Mouse (Mus musculus) kidney, embryonic 16.5 days (tissue): ENCODE results near the gene Gnat1. TPM values are rescaled to one million over a fixed set of nuclear protein-coding genes. Genes with fewer than 3 reads are reported as not detected.

ENCODE experiments used
- ATAC-seq: fragments of 200-750 bp; cut with Nextera tagmentation; 2 replicates; pipeline ENCODE4 v1.8.0; 2017; ENCODE audit warnings: moderate TSS enrichment; ENCODE audit not compliant: low FRiP score, low TSS enrichment
- H3K27ac ChIP-seq: fragments of 300-500 bp; sonication (generic); 2 replicates; pipeline ENCODE4 v1.5.1; 2014; ENCODE audit warnings: low read length
- H3K27me3 ChIP-seq: fragments of 300-500 bp; sonication (generic); 2 replicates; pipeline ENCODE4 v1.6.1; 2014; ENCODE audit warnings: low read length, control low read depth, mixed read lengths; ENCODE audit not compliant: insufficient read depth
- H3K36me3 ChIP-seq: fragments of 300-500 bp; sonication (generic); 2 replicates; pipeline ENCODE4 v1.6.1; 2014; ENCODE audit warnings: low read length, control low read depth, mixed read lengths; ENCODE audit not compliant: insufficient read depth
- H3K4me1 ChIP-seq: fragments of 300-500 bp; sonication (generic); 2 replicates; pipeline ENCODE4 v1.6.1; 2014; ENCODE audit warnings: low read length, control low read depth, mixed read lengths; ENCODE audit not compliant: insufficient read depth
- H3K4me2 ChIP-seq: fragments of 300-500 bp; sonication (generic); replicated peaks from 2 replicates; pipeline ENCODE4 v1.6.1; 2014; ENCODE audit warnings: low read depth, low read length
- H3K4me3 ChIP-seq: fragments of 300-500 bp; sonication (generic); 2 replicates; pipeline ENCODE4 v1.5.1; 2014; ENCODE audit warnings: mild to moderate bottlenecking, low read length
- H3K9ac ChIP-seq: fragments of 300-500 bp; sonication (generic); replicated peaks from 2 replicates; pipeline ENCODE4 v1.6.1; 2014; ENCODE audit warnings: low read length
- H3K9me3 ChIP-seq: fragments of 300-500 bp; sonication (generic); 2 replicates; pipeline ENCODE4 v1.6.1; 2016; ENCODE audit warnings: low read length, control low read depth
- WGBS: fragments of 180-500 bp; shearing (Covaris S2); extraction: QIAGEN DNeasy Blood & Tissue Kit; methylation state at CpG from one replicate; pipeline ENCODE4 v1.1.7; 2014; 5-methylcytosine and 5-hydroxymethylcytosine counted together
- polyA plus RNA-seq: library from polyadenylated mRNA; unstranded; fragments of >200 nt; fragmentation: Nextera tagmentation; extraction: Ambion mirVana; gene quantifications from 2 replicates; pipeline ENCODE4 v1.2.1, GENCODE M21; 2015

Gnat1 gene
- polyA plus RNA-seq, 1 experiment from 2014 or later = 2.8 TPM

DNA sequence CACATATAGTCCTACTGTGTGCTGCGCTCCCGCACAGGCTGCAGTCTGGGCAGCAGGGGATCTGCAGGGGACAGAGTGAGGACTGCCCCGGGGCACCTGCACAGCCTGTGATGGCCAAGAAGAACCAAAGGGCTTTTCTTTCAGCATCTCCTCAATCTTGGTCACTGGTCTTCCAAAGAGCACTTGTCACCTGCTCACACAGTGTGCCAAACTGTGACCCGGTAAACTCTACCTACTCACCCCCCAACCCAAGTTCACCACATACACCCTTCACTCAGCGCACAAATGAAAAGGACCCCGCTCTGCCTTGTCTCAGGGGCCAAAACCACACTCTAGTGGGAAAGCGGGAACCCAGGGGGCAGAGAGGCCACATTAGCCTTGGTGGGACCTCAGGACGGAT is 47.7 kb downstream of the Gnat1 start:
- WGBS = 91% methylated on average over 8 of the region's 8 CpGs
- Histone ChIP-seq H3K4me2 (peak overlapping the region; percentile 98), H3K4me3 (peak overlapping the region; percentile 94), H3K27me3 (no peaks in the 10 kb centered on the region), H3K36me3 (0 out of 2 replicates have a peak, but pooled peaks cover 8% of the 10 kb centered on the region), H3K4me1 (peaks cover 74% of the 10 kb centered on the region), H3K9ac (peak overlapping the region; percentile 94), H3K9me3 (no peaks in the 10 kb centered on the region), H3K27ac (peak overlapping the region; percentile 94)
- no peak for ATAC-seq

DNA sequence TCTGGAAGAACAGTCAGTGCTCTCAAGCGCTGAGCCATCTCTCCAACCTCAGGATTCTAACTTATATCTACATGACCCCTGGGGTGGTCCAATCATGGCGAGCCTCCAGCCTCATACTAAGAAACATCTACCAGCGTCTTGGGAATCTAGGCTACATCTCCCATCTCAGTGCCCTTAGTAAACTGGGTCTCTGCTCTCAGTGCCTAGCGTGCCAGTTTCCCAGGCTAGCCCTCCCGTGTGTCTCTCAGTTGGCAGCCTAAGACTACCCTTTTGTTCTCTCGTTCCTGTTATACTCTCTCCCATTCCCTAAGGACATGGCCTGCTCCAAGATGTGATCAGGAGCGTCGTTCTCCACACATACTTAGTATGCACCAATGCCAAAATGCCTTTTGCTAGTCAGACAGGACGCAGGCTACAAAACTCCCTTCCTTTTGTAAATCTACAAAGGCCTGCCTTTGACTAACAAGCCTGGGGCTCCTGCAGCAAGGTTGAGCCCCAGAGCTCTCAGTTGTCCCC is 48.1 kb downstream of the Gnat1 start:
- H3K4me1 ChIP-seq = peaks cover 79% of the 10 kb centered on the region
- 70% methylated on average over 9 of the region's 9 CpGs for WGBS
- H3K27me3 ChIP-seq = no peaks in the 10 kb centered on the region
- H3K4me2 ChIP-seq = peak overlapping the region; percentile 98; the same call in 1 of the 2 replicates
- 0 out of 2 replicates have a peak, but pooled peaks cover 8% of the 10 kb centered on the region for H3K36me3 ChIP-seq
- ATAC-seq = no peak
- peak overlapping the region; percentile 94 for H3K27ac ChIP-seq
- H3K9me3 ChIP-seq = no peaks in the 10 kb centered on the region
- 0 out of 2 replicates have a peak overlapping the region, but pooled peaks have one; percentile 94 for H3K4me3 ChIP-seq
- H3K9ac ChIP-seq = peak overlapping the region; percentile 94

- H3K9ac ChIP-seq = peak overlapping the region; percentile 55
- 8% methylated on average over 4 of the region's 4 CpGs for WGBS
- no peak for ATAC-seq
- no peaks in the 10 kb centered on the region for H3K27me3 ChIP-seq
- H3K4me2 ChIP-seq = peak overlapping the region; percentile 30
- 0 out of 2 replicates have a peak, but pooled peaks cover 8% of the 10 kb centered on the region for H3K36me3 ChIP-seq
- peak overlapping the region; percentile 94 for H3K27ac ChIP-seq
- peaks cover 75% of the 10 kb centered on the region for H3K4me1 ChIP-seq
- H3K9me3 ChIP-seq = no peaks in the 10 kb centered on the region
- no peak overlapping the region for H3K4me3 ChIP-seq
Measured at GRCm38 (mm10) chr9:107630576-107630975, 48.9 kb downstream of the Gnat1 start.

DNA sequence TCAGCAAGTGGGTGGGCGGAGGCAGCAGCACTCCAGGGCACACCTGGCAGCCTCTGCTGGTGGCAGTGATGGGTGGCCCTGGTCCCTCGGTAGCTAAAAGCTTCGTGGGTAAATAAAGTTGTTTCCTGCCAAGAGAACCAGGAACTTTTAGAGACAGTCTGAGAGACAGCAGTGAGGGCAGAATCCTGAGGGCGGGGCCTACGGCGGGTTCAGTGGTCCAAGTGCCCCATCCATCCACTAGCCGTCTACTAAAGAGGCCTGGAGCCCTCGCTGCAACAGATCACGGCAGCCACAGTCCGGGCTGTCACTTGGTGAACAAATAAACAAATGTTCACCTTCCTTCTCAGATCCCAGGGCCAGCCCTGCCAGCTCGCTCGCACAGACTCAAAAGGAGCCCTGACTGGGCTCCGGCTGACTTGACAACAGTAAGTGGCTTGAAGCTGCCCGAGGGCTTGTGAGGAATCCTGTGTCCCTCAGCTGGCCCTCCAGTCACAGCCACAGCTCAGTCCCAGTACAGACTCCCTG is 49.5 kb downstream of the Gnat1 start:
- Histone ChIP-seq H3K36me3 (0 out of 2 replicates have a peak, but pooled peaks cover 8% of the 10 kb centered on the region), H3K27me3 (no peaks in the 10 kb centered on the region), H3K9me3 (no peaks in the 10 kb centered on the region), H3K4me1 (peaks cover 75% of the 10 kb centered on the region), H3K9ac (peak overlapping the region; percentile 55), H3K27ac (peak overlapping the region; percentile 94), H3K4me3 (no peak overlapping the region), H3K4me2 (peak overlapping the region; percentile 30)
- 21% methylated on average over 14 of the region's 14 CpGs for WGBS
- ATAC-seq = no peak

DNA sequence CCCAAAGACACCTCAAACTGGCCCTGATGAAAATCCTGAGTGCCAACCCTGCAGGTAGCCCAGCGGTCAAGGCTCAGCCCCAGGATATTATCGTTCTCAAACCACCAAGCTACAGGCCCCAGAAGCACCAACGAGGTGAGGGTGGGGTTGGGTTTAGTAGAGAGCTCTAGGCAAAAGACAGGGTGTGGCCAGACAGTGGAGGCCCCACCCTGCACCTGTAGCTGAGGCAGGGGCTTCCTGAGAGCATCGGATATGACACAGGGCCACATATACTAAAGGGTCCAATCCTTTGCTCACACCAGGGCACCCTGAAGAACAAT is 50.1 kb downstream of the Gnat1 start:
- Histone ChIP-seq H3K36me3 (0 out of 2 replicates have a peak, but pooled peaks cover 8% of the 10 kb centered on the region), H3K27me3 (no peaks in the 10 kb centered on the region), H3K4me3 (peak overlapping the region; percentile 19), H3K4me2 (peak overlapping the region; percentile 30), H3K27ac (peak overlapping the region; percentile 94), H3K9ac (peak overlapping the region; percentile 48), H3K9me3 (no peaks in the 10 kb centered on the region), H3K4me1 (peaks cover 80% of the 10 kb centered on the region)
- ATAC-seq = no peak
- WGBS = 24% methylated on average over 4 of the region's 4 CpGs

DNA sequence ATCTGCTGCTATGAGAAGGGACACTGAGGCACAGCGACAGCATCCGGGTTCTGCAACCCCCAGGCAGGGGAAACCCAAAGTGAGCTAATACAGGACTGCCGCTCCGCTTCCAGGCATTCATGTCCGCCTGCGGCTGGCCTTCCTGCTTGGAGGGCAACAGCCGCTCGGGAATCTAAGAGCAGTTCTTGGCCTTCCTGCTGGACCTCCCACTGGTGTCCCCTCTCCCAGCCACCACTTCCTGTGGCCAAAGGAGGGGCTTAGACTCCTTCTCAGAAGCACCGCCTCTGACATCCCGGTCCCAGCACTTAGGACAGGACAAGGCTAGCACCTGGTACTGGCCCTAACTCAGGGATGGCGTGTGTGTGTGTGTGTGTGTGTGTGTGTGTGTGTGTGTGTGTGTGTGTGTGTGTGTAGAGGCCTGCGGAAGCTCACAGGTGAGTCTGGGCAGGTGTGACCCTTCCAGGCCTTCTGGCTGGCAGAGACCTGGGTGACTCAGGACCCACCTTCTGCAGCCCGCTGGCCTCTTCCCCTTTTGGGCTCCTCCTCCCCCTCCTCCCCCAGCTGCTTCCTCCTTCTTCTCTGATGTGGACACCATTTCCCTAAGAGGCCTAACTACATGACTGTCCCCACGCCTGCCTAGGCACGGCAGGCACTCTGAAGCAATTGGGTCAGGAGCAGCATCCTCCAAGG is 50.6 kb downstream of the Gnat1 start:
- Histone ChIP-seq H3K4me3 (peak overlapping the region; percentile 19), H3K27ac (peak overlapping the region; percentile 94), H3K4me2 (peak overlapping the region; percentile 30), H3K9ac (peak overlapping the region; percentile 61), H3K27me3 (no peaks in the 10 kb centered on the region), H3K36me3 (0 out of 2 replicates have a peak, but pooled peaks cover 11% of the 10 kb centered on the region), H3K4me1 (peaks cover 82% of the 10 kb centered on the region), H3K9me3 (no peaks in the 10 kb centered on the region)
- ATAC-seq = peak; percentile 23
- 37% methylated on average over 13 of the region's 15 CpGs for WGBS

- Histone ChIP-seq H3K9ac (peak overlapping the region; percentile 61), H3K4me3 (no peak overlapping the region), H3K4me1 (peaks cover 77% of the 10 kb centered on the region)
Measured at GRCm38 (mm10) chr9:107627387-107628255, 51.9 kb downstream of the Gnat1 start.

GRCm38 (mm10) chr9:107626844-107627277 is 52.7 kb downstream of the Gnat1 start:
- H3K9ac ChIP-seq = peak overlapping the region; percentile 61
- WGBS = 0% methylated on average over 2 of the region's 2 CpGs
- peaks cover 69% of the 10 kb centered on the region for H3K4me1 ChIP-seq
- no peaks in the 10 kb centered on the region for H3K9me3 ChIP-seq
- H3K36me3 ChIP-seq = peaks cover 16% of the 10 kb centered on the region
- ATAC-seq = peak; percentile 63
- H3K27ac ChIP-seq = peak overlapping the region; percentile 94
- peak overlapping the region; percentile 46 for H3K4me2 ChIP-seq
- peak overlapping the region; percentile 14; the same call in 1 of the 2 replicates for H3K4me3 ChIP-seq
- no peaks in the 10 kb centered on the region for H3K27me3 ChIP-seq

More at GRCm38 (mm10) chr9:107627387-107628255, 51.9 kb downstream of the Gnat1 start:
- Histone ChIP-seq H3K36me3 (peaks cover 11% of the 10 kb centered on the region; the same call in 1 of the 2 replicates), H3K4me2 (peak overlapping the region; percentile 46), H3K27me3 (no peaks in the 10 kb centered on the region), H3K27ac (peak overlapping the region; percentile 94), H3K9me3 (no peaks in the 10 kb centered on the region)
- no peak for ATAC-seq
- 32% methylated on average over 20 of the region's 20 CpGs for WGBS

DNA sequence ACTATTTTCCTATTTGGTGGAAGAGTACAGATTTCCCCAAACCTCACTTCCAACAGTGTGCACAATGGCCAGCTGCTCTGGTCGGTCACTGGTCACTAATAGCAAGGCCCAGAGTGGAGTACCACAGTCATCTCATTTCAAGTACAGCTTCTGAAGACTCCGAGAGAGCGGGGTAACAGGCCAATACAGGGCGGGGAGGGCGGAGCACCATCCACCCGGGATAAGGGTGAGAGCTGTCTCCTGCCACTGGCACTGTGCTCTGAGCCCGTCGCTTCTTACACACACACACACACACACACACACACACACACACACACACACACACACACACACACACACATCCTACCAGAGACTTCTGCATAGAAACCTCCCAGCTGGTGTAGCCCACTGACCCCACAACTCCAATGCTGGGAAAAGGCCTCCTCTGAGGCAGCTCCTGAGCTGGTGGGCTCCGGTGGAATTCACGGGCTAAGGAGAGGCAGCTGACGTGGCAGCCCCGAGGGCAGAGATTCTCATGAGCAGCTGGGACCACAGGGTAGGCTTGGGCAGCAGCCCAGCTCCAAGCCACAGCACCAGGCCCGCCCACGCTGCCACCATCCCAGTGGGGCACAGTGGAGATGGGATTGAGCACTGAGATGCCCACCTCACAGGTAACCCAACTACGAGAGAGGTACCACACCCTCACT is 53.2 kb downstream of the Gnat1 start:
- Histone ChIP-seq H3K9me3 (no peaks in the 10 kb centered on the region), H3K36me3 (peaks cover 13% of the 10 kb centered on the region), H3K27ac (peak overlapping the region; percentile 94), H3K4me1 (peaks cover 64% of the 10 kb centered on the region), H3K9ac (peak overlapping the region; percentile 61), H3K4me3 (peak overlapping the region; percentile 10; the same call in 1 of the 2 replicates), H3K4me2 (peak overlapping the region; percentile 46), H3K27me3 (no peaks in the 10 kb centered on the region)
- WGBS = 37% methylated on average over 15 of the region's 15 CpGs
- ATAC-seq = no peak; the same call in 1 of the 2 replicates
